Mouse (Mus musculus) cerebellum, postnatal 25 days (tissue): Measurements from ENCODE around the gene Gja3.
"Not testable (repeated sequence)": the region's sequence is repeated elsewhere in the genome, so short reads cannot be mapped to it uniquely, and the experiment has no call there.

ENCODE experiments used
- DNase-seq, 2 experiments: peaks; one replicate each; pipeline ENCODE4 v3.0.0; 2021; ENCODE audit warnings: mixed read lengths in 2 of 2

The Gja3 gene

DNA sequence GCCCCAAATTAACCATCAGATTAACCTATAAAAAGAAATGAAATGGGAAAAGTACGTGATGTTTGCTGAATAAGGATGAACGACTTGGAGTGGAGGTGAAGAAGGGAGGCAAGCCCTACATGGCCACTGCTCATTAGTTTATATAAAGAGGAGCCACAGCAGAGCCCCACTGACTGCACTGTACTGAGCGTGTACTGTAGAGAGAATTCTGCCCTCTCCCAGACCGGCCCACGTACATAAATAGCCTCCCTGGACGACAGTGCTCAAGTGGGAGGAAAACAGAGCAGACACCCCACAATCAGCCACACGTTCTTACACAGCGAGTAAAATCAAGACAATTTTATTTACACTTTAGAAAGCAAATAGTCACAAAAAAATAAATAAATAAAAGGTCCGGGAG, 23.8 kb downstream of the Gja3 start:
- DNase-seq = no peak

DNA sequence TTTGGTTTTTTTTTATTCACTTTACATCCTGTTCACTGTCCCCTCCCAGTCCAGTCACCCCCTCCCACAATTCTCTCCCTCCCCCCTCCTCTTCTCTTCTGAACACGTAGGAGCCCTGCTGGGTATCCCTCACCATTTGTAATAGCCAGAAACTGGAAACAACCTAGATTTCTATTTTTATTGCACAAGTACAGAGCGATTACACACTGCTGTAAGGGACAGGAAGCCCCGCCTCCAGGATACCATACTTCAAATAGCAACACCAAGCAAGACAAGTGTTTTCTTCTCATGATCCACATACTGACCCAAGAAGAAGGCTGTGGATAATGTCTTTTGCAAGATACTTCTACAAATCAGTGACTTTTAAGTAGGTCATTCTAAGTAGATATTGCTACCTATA, 25.1 kb downstream of the Gja3 start:
- DNase-seq = no peak

DNA sequence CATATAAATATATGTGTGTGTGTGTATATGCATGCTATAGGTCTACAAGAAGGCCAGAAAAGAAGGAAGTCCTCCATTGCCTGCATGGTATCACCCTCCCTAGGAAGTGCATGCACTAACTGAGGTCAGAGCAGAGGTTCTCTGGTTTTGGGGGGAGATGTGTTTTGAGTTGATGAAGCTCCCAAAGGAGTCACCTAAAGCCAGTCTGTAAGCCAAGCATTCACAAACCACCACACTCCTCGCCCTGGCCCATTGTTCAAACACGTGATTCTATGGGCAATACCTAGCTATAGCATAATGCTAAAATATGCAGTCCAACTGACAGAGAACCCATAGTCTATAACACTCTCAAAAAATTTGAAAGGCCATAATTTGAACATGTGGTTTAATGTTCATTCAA, 39.5 kb downstream of the Gja3 start:
- no peak for DNase-seq

DNA sequence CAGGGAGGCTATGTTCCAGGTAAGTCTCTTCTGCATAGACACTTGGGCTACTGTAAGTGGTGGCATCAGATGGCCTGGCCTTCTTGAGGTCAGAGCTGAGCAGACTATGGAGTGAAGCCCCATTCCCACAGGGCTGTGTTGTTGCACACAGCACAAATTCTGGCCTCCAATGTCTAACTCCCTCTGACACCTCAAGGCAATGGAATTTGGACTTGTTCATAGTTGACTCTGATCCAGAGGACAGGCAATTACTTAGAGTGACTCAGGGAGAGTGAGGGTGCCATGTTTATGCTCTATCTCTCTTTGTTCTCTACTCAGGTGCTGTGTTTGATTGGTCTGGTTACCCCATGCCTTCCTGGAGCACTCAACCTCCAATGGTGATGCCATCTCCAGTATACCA, 41.1 kb downstream of the Gja3 start:
- not testable (repeated sequence) for DNase-seq

DNA sequence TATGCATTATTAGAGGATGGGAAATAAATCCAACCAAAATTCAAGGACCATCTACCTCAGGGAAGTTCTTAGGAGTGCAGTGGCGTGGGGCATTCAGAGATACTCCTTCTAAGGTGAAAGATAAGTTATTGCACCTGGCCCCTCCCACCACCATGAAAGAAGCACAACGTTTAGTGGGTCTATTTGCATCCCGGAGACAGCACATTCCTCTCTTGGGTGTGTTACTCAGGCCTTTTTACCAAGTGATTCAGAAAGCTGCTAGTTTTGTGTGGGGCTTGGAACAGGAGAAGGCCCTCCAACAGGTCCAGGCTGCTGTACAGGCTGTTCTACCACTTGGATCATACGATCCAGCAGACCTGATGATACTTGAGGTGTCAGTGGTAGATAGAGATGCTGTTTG, 69.3 kb downstream of the Gja3 start:
- no peak for DNase-seq
